Mouse (Mus musculus): ENCODE results near the gene Zfp775. TPM values are rescaled to one million over a fixed set of nuclear protein-coding genes. Genes with fewer than 3 reads are reported as not detected.

Zfp775 gene
- 1.8 TPM for polyA plus RNA-seq (2012; fragmentation: generic; extraction: Trizol)
- long read RNA-seq, experiment 1, full-length matches to known transcripts: 4 of 6 reads
- long read RNA-seq, experiment 1, partial matches to known transcripts: 0 of 6 reads
- long read RNA-seq, experiment 1, other reads (novel, unspliced or antisense): 2 of 6 reads
- long read RNA-seq, experiment 2, full-length matches to known transcripts: 16 of 18 reads
- long read RNA-seq, experiment 2, partial matches to known transcripts: 0 of 18 reads
- long read RNA-seq, experiment 2, other reads (novel, unspliced or antisense): 2 of 18 reads

DNA sequence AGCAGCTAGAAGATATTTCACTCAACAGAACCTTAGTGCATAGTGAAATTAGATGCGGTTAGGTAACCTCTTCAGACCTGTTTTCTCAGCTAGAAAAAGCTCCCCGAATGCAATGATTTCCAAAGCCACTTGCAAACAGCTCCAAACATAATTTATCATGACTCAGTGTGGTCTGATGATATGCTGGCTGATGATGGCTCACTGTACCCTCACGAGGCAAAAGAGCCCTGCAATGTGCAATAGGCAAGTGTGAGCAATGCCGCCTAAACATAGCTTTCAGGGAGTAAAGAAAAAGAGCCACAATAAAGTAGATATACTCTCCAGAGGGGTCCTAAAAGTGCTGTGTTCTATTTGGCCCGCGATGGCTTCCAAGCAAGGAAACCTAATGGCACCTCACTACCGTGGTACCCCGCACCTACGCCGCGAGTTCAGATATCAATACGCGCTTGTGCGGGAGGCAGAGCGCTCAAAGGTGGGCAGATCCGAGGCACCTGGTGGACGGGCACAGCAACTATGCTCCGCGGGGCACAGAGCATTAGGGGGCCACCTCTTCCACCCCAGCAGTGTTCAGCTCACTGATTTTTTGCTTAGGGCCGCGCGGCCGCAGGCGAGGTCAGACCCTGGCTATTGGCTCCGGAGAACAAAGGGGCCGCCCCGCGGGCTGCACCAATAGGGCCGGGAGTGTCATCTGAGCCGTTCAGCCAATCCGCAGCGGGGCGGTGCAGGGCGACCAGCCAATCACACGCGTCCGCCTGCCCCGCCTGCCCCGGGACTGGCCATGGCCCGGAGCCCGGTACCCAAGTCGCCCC is at the start of gene Zfp775:
TSS of gene Zfp775 (plus strand) at position 793 of the 809 bp plus-strand sequence.
- H3K4me3 ChIP-seq (ENCODE audit: insufficient read depth, poor library complexity, severe bottlenecking): peak within 1 kb of the TSS; percentile 55
- H3K36me3 ChIP-seq (ENCODE audit: control insufficient read depth, insufficient read depth): peaks cover 23% of the 10 kb centered on the region
- TF ChIP-seq MYOG (IDR thresholded peaks at IDR 0.05; ENCODE audit: control insufficient read depth, extremely low read depth, insufficient read length) (no peak), FOSL1 (IDR thresholded peaks at IDR 0.05; ENCODE audit: insufficient read depth, low read length, poor library complexity, severe bottlenecking) (no peak), USF1 (IDR thresholded peaks at IDR 0.05; ENCODE audit: low read depth) (peak; percentile 7), CTCF (IDR thresholded peaks at IDR 0.05; ENCODE audit: control insufficient read depth, insufficient read depth, insufficient read length) (no peak)

GRCm38 (mm10) chr6:48552918-48553317 is 48.9 kb upstream of the Zfp775 start:
- Histone ChIP-seq H3K79me2 (ENCODE audit: control insufficient read depth, insufficient read depth) (no peaks in the 10 kb centered on the region), H3K36me3 (ENCODE audit: control insufficient read depth, insufficient read depth) (no peaks in the 10 kb centered on the region), H3ac (ENCODE audit: control insufficient read depth, insufficient read length, low read depth) (no peak overlapping the region), H3K27me3 (ENCODE audit: control insufficient read depth, insufficient read depth, insufficient read length) (no peaks in the 10 kb centered on the region), H3K79me3 (ENCODE audit: low read depth) (no peaks in the 10 kb centered on the region), H3K4me3 (ENCODE audit: insufficient read depth, poor library complexity, severe bottlenecking) (no peak overlapping the region)
- TF ChIP-seq MAX (IDR thresholded peaks at IDR 0.05): peak; percentile 47
- TF ChIP-seq CEBPB (IDR thresholded peaks at IDR 0.05; ENCODE audit: low read depth): no peak

More for the DNA sequence above, at the start of gene Zfp775:
- Histone ChIP-seq H3K27me3 (ENCODE audit: control insufficient read depth, insufficient read depth, insufficient read length) (no peaks in the 10 kb centered on the region), H3K79me2 (ENCODE audit: control insufficient read depth, insufficient read depth) (peaks cover 15% of the 10 kb centered on the region), H3ac (ENCODE audit: control insufficient read depth, insufficient read length, low read depth) (peak within 1 kb of the TSS; percentile 62), H3K79me3 (ENCODE audit: low read depth) (peaks cover 3% of the 10 kb centered on the region)

- Histone ChIP-seq H3K79me2 (ENCODE audit: control insufficient read depth, insufficient read depth) (no peaks in the 10 kb centered on the region), H3K36me3 (ENCODE audit: control insufficient read depth, insufficient read depth) (no peaks in the 10 kb centered on the region), H3K27me3 (ENCODE audit: control insufficient read depth, insufficient read depth, insufficient read length) (no peaks in the 10 kb centered on the region), H3ac (ENCODE audit: control insufficient read depth, insufficient read length, low read depth) (no peak overlapping the region), H3K79me3 (ENCODE audit: low read depth) (no peaks in the 10 kb centered on the region), H3K4me3 (ENCODE audit: insufficient read depth, poor library complexity, severe bottlenecking) (no peak overlapping the region)
- TF ChIP-seq USF1 (IDR thresholded peaks at IDR 0.05; ENCODE audit: low read depth) (no peak), CEBPB (IDR thresholded peaks at IDR 0.05; ENCODE audit: low read depth) (no peak), MAX (IDR thresholded peaks at IDR 0.05) (no peak), FOSL1 (IDR thresholded peaks at IDR 0.05; ENCODE audit: insufficient read depth, low read length, poor library complexity, severe bottlenecking) (no peak), CTCF (IDR thresholded peaks at IDR 0.05; ENCODE audit: control insufficient read depth, insufficient read depth, insufficient read length) (no peak), MYOD1 (IDR thresholded peaks at IDR 0.05; ENCODE audit: control insufficient read depth, insufficient read length, low read depth) (no peak), MYOG (IDR thresholded peaks at IDR 0.05; ENCODE audit: control insufficient read depth, extremely low read depth, insufficient read length) (no peak)
These were observed 48.0 kb upstream of the Zfp775 start for GRCm38 (mm10) chr6:48553819-48554218.

DNA sequence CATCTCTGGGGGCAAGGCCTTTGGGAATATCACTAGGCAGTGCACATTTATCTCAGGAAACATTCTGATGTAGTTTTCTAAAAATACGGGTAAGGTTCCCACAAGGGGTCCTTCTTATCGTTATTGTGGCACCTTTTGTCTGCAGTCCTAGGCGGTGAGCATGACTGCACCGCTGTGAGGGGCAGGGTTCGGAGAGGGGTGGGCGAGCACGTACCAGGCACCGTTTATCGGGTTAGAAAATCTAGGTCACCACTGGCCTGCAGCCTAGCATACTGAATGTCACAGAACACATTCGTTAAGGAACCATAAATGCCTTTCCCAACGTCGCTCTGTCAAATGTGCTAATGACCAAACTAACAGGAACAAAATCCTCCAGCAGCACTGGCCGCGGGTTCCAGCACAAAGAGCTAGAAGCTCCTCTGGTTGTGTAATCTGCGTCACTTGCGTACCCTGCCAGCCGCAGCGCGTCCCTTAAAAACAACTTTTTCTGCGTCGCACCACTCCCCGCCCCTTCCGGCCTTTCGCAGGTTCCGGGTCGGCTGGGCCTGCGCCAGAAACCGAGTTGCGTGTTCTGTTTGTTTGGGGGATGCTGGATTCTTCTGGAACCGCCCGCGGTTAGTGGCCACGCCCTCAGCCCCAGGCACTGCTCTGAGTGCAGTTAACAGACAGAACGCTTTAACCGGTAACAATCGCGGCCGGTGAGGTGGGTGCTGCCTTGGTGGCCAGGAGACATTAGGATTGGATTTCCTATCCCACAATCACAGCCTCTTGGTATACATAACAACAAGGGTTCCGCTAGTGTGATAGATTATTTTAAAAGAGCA is 47.4 kb upstream of the Zfp775 start, which contains the start of gene Lrrc61:
TSS of gene Lrrc61 (plus strand) at position 517 of the 824 bp plus-strand sequence.
- Histone ChIP-seq H3K27me3 (ENCODE audit: control insufficient read depth, insufficient read depth, insufficient read length) (no peaks in the 10 kb centered on the region), H3K36me3 (ENCODE audit: control insufficient read depth, insufficient read depth) (no peaks in the 10 kb centered on the region), H3K4me3 (ENCODE audit: insufficient read depth, poor library complexity, severe bottlenecking) (peak within 1 kb of the TSS; percentile 22), H3K79me2 (ENCODE audit: control insufficient read depth, insufficient read depth) (no peaks in the 10 kb centered on the region), H3K79me3 (ENCODE audit: low read depth) (no peaks in the 10 kb centered on the region), H3ac (ENCODE audit: control insufficient read depth, insufficient read length, low read depth) (peak within 1 kb of the TSS; percentile 31)
- no peak for TF ChIP-seq FOSL1 (IDR thresholded peaks at IDR 0.05; ENCODE audit: insufficient read depth, low read length, poor library complexity, severe bottlenecking)
- TF ChIP-seq CEBPB (IDR thresholded peaks at IDR 0.05; ENCODE audit: low read depth): peak; percentile 56

DNA sequence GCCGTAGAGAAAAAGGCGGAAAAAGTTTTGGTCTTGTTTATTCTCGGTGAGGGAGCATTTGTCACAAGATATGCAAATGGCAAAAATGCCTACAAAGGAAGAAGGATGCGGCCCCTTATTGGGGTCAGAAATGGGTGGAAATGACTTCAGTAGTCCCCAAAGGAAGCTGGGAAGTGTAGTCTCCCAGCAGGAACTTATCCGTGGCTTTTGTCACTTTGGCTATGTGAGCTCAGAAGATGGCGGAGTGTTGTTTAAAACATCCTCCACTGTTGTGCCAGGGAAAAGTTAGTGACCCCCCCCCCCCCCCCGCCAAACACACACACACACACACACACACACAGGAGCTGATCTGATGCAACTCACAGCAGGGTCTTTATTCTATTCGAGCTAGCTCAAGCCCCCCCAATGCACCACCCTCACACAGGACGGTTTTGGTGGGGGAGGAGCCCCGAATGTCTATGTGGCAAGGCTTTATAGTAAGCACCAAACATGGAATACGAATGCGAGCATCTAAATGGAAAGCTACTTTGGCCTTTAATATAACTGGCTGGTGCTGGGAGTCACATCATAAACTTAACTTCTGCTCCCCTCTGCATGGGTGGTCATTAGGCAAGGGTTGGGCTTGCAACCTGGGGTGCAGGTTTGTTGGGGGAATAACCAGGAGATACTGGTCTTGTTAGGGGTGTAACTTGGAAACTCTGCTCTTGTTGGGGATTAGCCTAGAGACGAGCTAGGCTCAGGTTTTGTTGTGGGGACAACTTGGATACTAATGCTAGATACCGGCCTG is 46.6 kb upstream of the Zfp775 start:
- Histone ChIP-seq H3K36me3 (ENCODE audit: control insufficient read depth, insufficient read depth) (no peaks in the 10 kb centered on the region), H3K27me3 (ENCODE audit: control insufficient read depth, insufficient read depth, insufficient read length) (no peaks in the 10 kb centered on the region), H3K79me2 (ENCODE audit: control insufficient read depth, insufficient read depth) (no peaks in the 10 kb centered on the region), H3K4me3 (ENCODE audit: insufficient read depth, poor library complexity, severe bottlenecking) (peak overlapping the region; percentile 22), H3K79me3 (ENCODE audit: low read depth) (no peaks in the 10 kb centered on the region), H3ac (ENCODE audit: control insufficient read depth, insufficient read length, low read depth) (no peak overlapping the region)
- TF ChIP-seq USF1 (IDR thresholded peaks at IDR 0.05; ENCODE audit: low read depth) (no peak), CEBPB (IDR thresholded peaks at IDR 0.05; ENCODE audit: low read depth) (no peak), FOSL1 (IDR thresholded peaks at IDR 0.05; ENCODE audit: insufficient read depth, low read length, poor library complexity, severe bottlenecking) (no peak), MYOG (IDR thresholded peaks at IDR 0.05; ENCODE audit: control insufficient read depth, extremely low read depth, insufficient read length) (no peak)

Data from C2C12 (cell line).